Mouse (Mus musculus) E14TG2a.4 (cell line): ENCODE measurements around the gene Srgap2.

ENCODE experiments used
- CTCF ChIP-seq: conservative IDR thresholded peaks from 2 replicates; pipeline ENCODE4 v1.5.1; 2014; ENCODE audit warnings: low read length
- NANOG ChIP-seq: IDR thresholded peaks from 2 replicates; pipeline ENCODE4 v1.6.1; 2014; ENCODE audit warnings: borderline replicate concordance, low read length, mixed read lengths
- POU5F1 ChIP-seq: IDR thresholded peaks from 2 replicates; pipeline ENCODE4 v1.6.1; 2014; ENCODE audit warnings: low read length, borderline replicate concordance

GRCm38 (mm10) chr1:131438556-131438955 lies 88.6 kb downstream of the Srgap2 start:
- TF ChIP-seq CTCF (no peak), POU5F1 (no peak), NANOG (no peak)
